Comparison of ENCODE assay signal across 8 mouse cellular contexts in the genomic region with DNA sequence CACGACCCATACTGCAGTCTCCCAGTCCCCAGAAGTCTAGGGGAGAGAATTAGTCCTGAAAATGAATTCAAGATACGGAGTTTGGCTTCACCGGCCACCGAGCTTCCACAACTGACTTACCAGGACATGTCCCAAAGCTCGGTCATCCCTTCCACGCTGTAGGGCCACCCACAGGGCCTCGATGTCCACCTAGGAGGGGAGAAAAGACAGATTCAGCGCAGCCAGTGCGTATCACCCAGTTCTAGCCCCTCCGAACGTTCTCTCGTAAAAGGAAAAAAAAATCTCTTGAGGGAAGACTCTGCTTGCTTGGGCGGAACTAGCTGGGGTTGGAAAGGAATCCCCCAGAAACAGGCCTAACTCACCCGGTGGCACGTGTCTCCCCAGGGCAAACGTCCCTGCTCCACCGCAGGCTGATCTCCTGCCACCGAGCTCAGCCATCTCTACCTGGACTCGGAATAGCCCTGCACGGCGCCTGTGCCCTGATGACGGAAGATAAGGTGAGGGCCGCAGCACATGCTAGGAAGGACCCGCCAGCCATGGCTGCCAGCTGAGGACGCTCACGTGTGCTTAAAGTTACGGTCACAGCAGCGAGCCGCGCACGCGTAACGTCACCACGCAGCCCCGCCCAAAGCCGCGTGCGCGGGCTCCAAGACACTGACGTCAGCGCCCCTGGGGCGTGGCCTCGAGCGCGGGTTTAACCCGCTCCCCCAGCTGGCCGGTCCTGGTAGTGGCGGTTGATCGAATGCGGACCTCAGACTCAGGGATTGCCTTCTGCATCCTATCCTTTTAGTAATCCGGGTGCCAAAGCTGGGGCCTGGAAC. TPM values are rescaled to one million over a fixed set of nuclear protein-coding genes. Genes with fewer than 3 reads are reported as not detected.
DNase-seq lines count a peak whose midpoint lies in the region; ATAC-seq and TF ChIP-seq lines count a peak whose summit lies in the region.

No protein-coding gene starts in this region.

- dilution Hi-C loops in CH12.LX (cut with MboI; ENCODE audit: extremely low pct_ligation_motif_present, extremely low pct_unique_long_range_greater_than_20kb, low sequenced_read_pairs), result no loop called here

- under 1% methylated on average over 51 of the region's 51 CpGs for WGBS in forebrain, embryonic 11.5 days
- WGBS in heart, postnatal 0 days, result under 1% methylated on average over 51 of the region's 51 CpGs
- under 1% methylated on average over 51 of the region's 51 CpGs for WGBS in liver, embryonic 16.5 days (ENCODE audit: insufficient replicate concordance)
- under 1% methylated on average over 51 of the region's 51 CpGs for WGBS in neural tube, embryonic 13.5 days

- peak; percentile 98 for TF ChIP-seq POLR2A in CH12.LX (IDR thresholded peaks at IDR 0.05; ENCODE audit: low read depth, low read length)
- peak; percentile 89 for TF ChIP-seq POLR2A in testis, adult 2 months (IDR thresholded peaks at IDR 0.05; ENCODE audit: control insufficient read depth, low read depth, low read length)

- in situ Hi-C loops in CH12.LX (cut with MboI; ENCODE audit: low pct_ligation_motif_present, low pct_unique_long_range_greater_than_20kb, low sequenced_read_pairs), result no loop called here

- H3K79me2 ChIP-seq in CH12.LX (replicated peaks; ENCODE audit: control insufficient read depth, extremely low read depth, insufficient read depth, poor library complexity, severe bottlenecking), result peaks cover 26% of the 10 kb centered on the region

- H3K9me3 ChIP-seq in CH12.LX (replicated peaks; ENCODE audit: low read length), result peaks cover 5% of the 10 kb centered on the region
- no peaks in the 10 kb centered on the region for H3K9me3 ChIP-seq in forebrain, embryonic 11.5 days (ENCODE audit: control insufficient read depth, low read length)
- no peaks in the 10 kb centered on the region for H3K9me3 ChIP-seq in heart, postnatal 0 days (replicated peaks; ENCODE audit: control insufficient read depth, low read length)
- no peaks in the 10 kb centered on the region for H3K9me3 ChIP-seq in liver, embryonic 16.5 days (replicated peaks; ENCODE audit: control insufficient read depth, low read length)
- H3K9me3 ChIP-seq in neural tube, embryonic 13.5 days, result no peaks in the 10 kb centered on the region

- peak overlapping the region; percentile 98 for H3K9ac ChIP-seq in CH12.LX (ENCODE audit: insufficient read depth, low read depth)
- peak overlapping the region; percentile 78 for H3K9ac ChIP-seq in forebrain, embryonic 11.5 days (ENCODE audit: low read length)
- H3K9ac ChIP-seq in heart, postnatal 0 days (replicated peaks; ENCODE audit: low read depth, low read length), result peak overlapping the region; percentile 67
- peak overlapping the region; percentile 62 for H3K9ac ChIP-seq in liver, embryonic 16.5 days (ENCODE audit: low read depth, low read length)
- peak overlapping the region; percentile 87 for H3K9ac ChIP-seq in neural tube, embryonic 13.5 days

- peak overlapping the region; percentile 82 for H3K4me2 ChIP-seq in CH12.LX (ENCODE audit: insufficient read depth, low read depth, poor library complexity, severe bottlenecking)
- peak overlapping the region; percentile 88 for H3K4me2 ChIP-seq in forebrain, embryonic 11.5 days (ENCODE audit: low read depth, low read length, severe bottlenecking)
- peak overlapping the region; percentile 73 for H3K4me2 ChIP-seq in heart, postnatal 0 days (ENCODE audit: low read depth, low read length)
- peak overlapping the region; percentile 94 for H3K4me2 ChIP-seq in liver, embryonic 16.5 days (ENCODE audit: low read depth, low read length)
- peak overlapping the region; percentile 94 for H3K4me2 ChIP-seq in neural tube, embryonic 13.5 days

- peak; percentile 30 for TF ChIP-seq RAD21 in CH12.LX (IDR thresholded peaks at IDR 0.05; ENCODE audit: low read depth, low read length)

- H3K4me1 ChIP-seq in CH12.LX (ENCODE audit: control insufficient read depth in 1 of 2, insufficient read depth in 2 of 2), result peaks cover 13 to 40% of the 10 kb centered on the region in 2 experiments
- H3K4me1 ChIP-seq in forebrain, embryonic 11.5 days (replicated peaks; ENCODE audit: control insufficient read depth, insufficient read depth, low read length), result peaks cover 4% of the 10 kb centered on the region; the same call in 1 of the 2 replicates
- peaks cover 12% of the 10 kb centered on the region for H3K4me1 ChIP-seq in heart, postnatal 0 days (ENCODE audit: control insufficient read depth, insufficient read depth)
- H3K4me1 ChIP-seq in liver, embryonic 16.5 days (ENCODE audit: control insufficient read depth, low read depth, low read length), result peaks cover 12% of the 10 kb centered on the region
- H3K4me1 ChIP-seq in neural tube, embryonic 13.5 days (replicated peaks), result peaks cover 28% of the 10 kb centered on the region
- H3K4me1 ChIP-seq in testis, adult 2 months (ENCODE audit: control insufficient read depth, insufficient read depth, low read length), result peaks cover 7% of the 10 kb centered on the region

- DNase-seq in CH12.LX (ENCODE audit: extremely low read depth), result peak; percentile 99
- peak; percentile 98 for DNase-seq in c-Kit-positive CD71-positive TER-119-negative erythroid progenitor cells, embryonic 14.5 days (ENCODE audit: low read depth)
- peak; percentile 99 for DNase-seq in forebrain, embryonic 11.5 days (ENCODE audit: low spot score)
- peak; percentile 97 for DNase-seq in heart, postnatal 0 days (ENCODE audit: low spot score)
- peak; percentile 100 for DNase-seq in kidney, postnatal 4 days

- peak; percentile 20; the same call in 1 of the 2 replicates for TF ChIP-seq EP300 in CH12.LX (IDR thresholded peaks at IDR 0.05; ENCODE audit: low read length)
- TF ChIP-seq EP300 in heart, postnatal 0 days (IDR thresholded peaks at IDR 0.05; ENCODE audit: low read depth), result no peak; the same call in none of the 2 replicates

- H3K36me3 ChIP-seq in CH12.LX (replicated peaks in 1 of 2; ENCODE audit: control insufficient read depth in 1 of 2, insufficient read depth in 1 of 2, low read length in 1 of 2), result peaks cover 25 to 34% of the 10 kb centered on the region in 2 experiments
- H3K36me3 ChIP-seq in forebrain, embryonic 11.5 days (ENCODE audit: control insufficient read depth, insufficient read depth, low read length), result peaks cover 11% of the 10 kb centered on the region
- H3K36me3 ChIP-seq in heart, postnatal 0 days (replicated peaks; ENCODE audit: control insufficient read depth, insufficient read depth, low read length), result peaks cover 26% of the 10 kb centered on the region
- H3K36me3 ChIP-seq in liver, embryonic 16.5 days (ENCODE audit: control insufficient read depth, insufficient read depth), result peaks cover 18% of the 10 kb centered on the region
- peaks cover 30% of the 10 kb centered on the region for H3K36me3 ChIP-seq in neural tube, embryonic 13.5 days
- H3K36me3 ChIP-seq in testis, adult 2 months (ENCODE audit: control insufficient read depth, insufficient read depth, low read length), result no peaks in the 10 kb centered on the region; the same call in 1 of the 2 replicates

- peak overlapping the region; percentile 82 for H3K27ac ChIP-seq in CH12.LX (ENCODE audit: insufficient read depth, low read depth)
- peak overlapping the region; percentile 66 for H3K27ac ChIP-seq in forebrain, embryonic 11.5 days (ENCODE audit: low read depth, low read length)
- H3K27ac ChIP-seq in heart, postnatal 0 days (ENCODE audit: low read depth), result peak overlapping the region; percentile 94
- peak overlapping the region; percentile 39 for H3K27ac ChIP-seq in liver, embryonic 16.5 days (ENCODE audit: low read length)
- peak overlapping the region; percentile 80 for H3K27ac ChIP-seq in neural tube, embryonic 13.5 days (replicated peaks)
- H3K27ac ChIP-seq in testis, adult 2 months (ENCODE audit: control insufficient read depth, insufficient read depth, low read depth, low read length), result peak overlapping the region; percentile 94

- ATAC-seq in forebrain, embryonic 11.5 days (replicated peaks; ENCODE audit: low FRiP score), result peak; percentile 96
- peak; percentile 98 for ATAC-seq in heart, postnatal 0 days (ENCODE audit: insufficient read depth, low read depth)
- ATAC-seq in liver, embryonic 16.5 days (ENCODE audit: low read depth), result peak; percentile 94
- peak; percentile 96 for ATAC-seq in neural tube, embryonic 13.5 days (ENCODE audit: low read depth)

- TF ChIP-seq CTCF in CH12.LX (conservative IDR thresholded peaks at IDR 0.05 in 1 of 2, IDR thresholded peaks at IDR 0.05 in 1 of 2; ENCODE audit: low read depth in 2 of 2, low read length in 2 of 2), result peak in 1 of 2 experiments; percentile 82; a peak in 2 of 4 replicates
- peak; percentile 74 for TF ChIP-seq CTCF in heart, postnatal 0 days (IDR thresholded peaks at IDR 0.05; ENCODE audit: low read depth)
- TF ChIP-seq CTCF in testis, adult 2 months (IDR thresholded peaks at IDR 0.05; ENCODE audit: control insufficient read depth, insufficient read depth, insufficient replicate concordance, low read depth, low read length), result peak; percentile 56

- peak overlapping the region; percentile 72 to 91 (median 76) for H3K4me3 ChIP-seq in CH12.LX (replicated peaks in 1 of 3; ENCODE audit: low read depth in 2 of 3, low read length in 2 of 3, poor library complexity in 1 of 3)
- peak overlapping the region; percentile 70 for H3K4me3 ChIP-seq in forebrain, embryonic 11.5 days (ENCODE audit: low read depth, low read length)
- H3K4me3 ChIP-seq in heart, postnatal 0 days (ENCODE audit: low read depth, low read length), result peak overlapping the region; percentile 53
- H3K4me3 ChIP-seq in liver, embryonic 16.5 days (ENCODE audit: low read depth, low read length), result peak overlapping the region; percentile 76
- peak overlapping the region; percentile 63 for H3K4me3 ChIP-seq in neural tube, embryonic 13.5 days
- peak overlapping the region; percentile 98 for H3K4me3 ChIP-seq in testis, adult 2 months (ENCODE audit: control insufficient read depth, low read depth, low read length)

- H3K27me3 ChIP-seq in CH12.LX (replicated peaks), result no peaks in the 10 kb centered on the region
- H3K27me3 ChIP-seq in forebrain, embryonic 11.5 days (ENCODE audit: control insufficient read depth, insufficient read depth, low read length), result no peaks in the 10 kb centered on the region
- no peaks in the 10 kb centered on the region for H3K27me3 ChIP-seq in heart, postnatal 0 days (ENCODE audit: control insufficient read depth, insufficient read depth, low read length)
- no peaks in the 10 kb centered on the region for H3K27me3 ChIP-seq in liver, embryonic 16.5 days (ENCODE audit: control insufficient read depth, insufficient read depth, low read depth, low read length)
- no peaks in the 10 kb centered on the region for H3K27me3 ChIP-seq in neural tube, embryonic 13.5 days
- no peaks in the 10 kb centered on the region for H3K27me3 ChIP-seq in testis, adult 2 months (ENCODE audit: control insufficient read depth, insufficient read depth, low read length)

RNA-seq across cellular contexts. Expression of a gene that starts 7.6 kb away (rescaled TPM):
- total RNA-seq in CH12.LX (2012; rRNA removed), result 279 and 335 TPM in 2 replicates
- 265 and 268 TPM in 2 replicates for total RNA-seq in CH12.LX (2014; rRNA removed)
- 279 and 284 TPM in 2 replicates for polyA plus RNA-seq in CH12.LX (2012; ENCODE audit: insufficient read length, low read depth)
- 0.16 and 0.63 TPM in 2 replicates for polyA plus RNA-seq in forebrain, embryonic 11.5 days (2014; fragmentation: Nextera tagmentation; extraction: Ambion mirVana)
- total RNA-seq in heart, postnatal 0 days (2014; rRNA removed; ENCODE audit: low replicate concordance), result 0.65 and 1.6 TPM in 2 replicates
- polyA plus RNA-seq in heart, postnatal 0 days (2015; fragmentation: Nextera tagmentation; extraction: Ambion mirVana), result 0.49 and 0.56 TPM in 2 replicates
- polyA plus RNA-seq in liver, embryonic 16.5 days (2015; fragmentation: Nextera tagmentation; extraction: Ambion mirVana), result 8.5 and 8.7 TPM in 2 replicates
- polyA plus RNA-seq in neural tube, embryonic 13.5 days (2015; fragmentation: Nextera tagmentation; extraction: Ambion mirVana), result 0.52 TPM in 2 replicates
- 0.31 and 0.46 TPM in 2 replicates for polyA plus RNA-seq in testis, adult 2 months (2012; rRNA removed)

RNA-seq across cellular contexts. Expression of a gene that starts 18.3 kb away (rescaled TPM):
- total RNA-seq in CH12.LX (2012; rRNA removed) (30.4 and 31.6 TPM in 2 replicates), CH12.LX (2014; rRNA removed) (32.7 and 32.9 TPM in 2 replicates)
- 29.4 and 34.5 TPM in 2 replicates for polyA plus RNA-seq in CH12.LX (2012; ENCODE audit: insufficient read length, low read depth)
- 90.8 and 97.2 TPM in 2 replicates for polyA plus RNA-seq in forebrain, embryonic 11.5 days (2014; fragmentation: Nextera tagmentation; extraction: Ambion mirVana)
- 54.4 and 56.9 TPM in 2 replicates for total RNA-seq in heart, postnatal 0 days (2014; rRNA removed; ENCODE audit: low replicate concordance)
- 38.4 and 41.9 TPM in 2 replicates for polyA plus RNA-seq in heart, postnatal 0 days (2015; fragmentation: Nextera tagmentation; extraction: Ambion mirVana)
- 34.5 and 36.0 TPM in 2 replicates for polyA plus RNA-seq in liver, embryonic 16.5 days (2015; fragmentation: Nextera tagmentation; extraction: Ambion mirVana)
- polyA plus RNA-seq in neural tube, embryonic 13.5 days (2015; fragmentation: Nextera tagmentation; extraction: Ambion mirVana), result 95.1 and 99.8 TPM in 2 replicates
- 21.1 and 22.5 TPM in 2 replicates for polyA plus RNA-seq in testis, adult 2 months (2012; rRNA removed)

RNA-seq across cellular contexts. Expression of a gene that starts 52.7 kb away (rescaled TPM):
- 19.3 and 29.7 TPM in 2 replicates for total RNA-seq in CH12.LX (2012; rRNA removed)
- 45.2 and 50.5 TPM in 2 replicates for total RNA-seq in CH12.LX (2014; rRNA removed)
- polyA plus RNA-seq in CH12.LX (2012; ENCODE audit: insufficient read length, low read depth), result 35.0 and 42.4 TPM in 2 replicates
- polyA plus RNA-seq in forebrain, embryonic 11.5 days (2014; fragmentation: Nextera tagmentation; extraction: Ambion mirVana), result 14.0 and 15.0 TPM in 2 replicates
- total RNA-seq in heart, postnatal 0 days (2014; rRNA removed; ENCODE audit: low replicate concordance), result 40.4 and 48.4 TPM in 2 replicates
- polyA plus RNA-seq in heart, postnatal 0 days (2015; fragmentation: Nextera tagmentation; extraction: Ambion mirVana), result 18.4 and 22.0 TPM in 2 replicates
- polyA plus RNA-seq in liver, embryonic 16.5 days (2015; fragmentation: Nextera tagmentation; extraction: Ambion mirVana), result 7.3 TPM in 2 replicates
- polyA plus RNA-seq in neural tube, embryonic 13.5 days (2015; fragmentation: Nextera tagmentation; extraction: Ambion mirVana), result 12.5 and 14.1 TPM in 2 replicates
- 5.6 and 6.0 TPM in 2 replicates for polyA plus RNA-seq in testis, adult 2 months (2012; rRNA removed)

Comparison
In these comparisons a context has a peak if more than half of its experiments do, and no peak if none do; other contexts are left out.
1. Peak in every context shown above with its lines: DNase-seq, ATAC-seq, H3K4me3 ChIP-seq and H3K27ac ChIP-seq.
2. H3K27ac ChIP-seq: peak in every context shown above with its lines; median percentile 94 in heart, postnatal 0 days; 94 in testis, adult 2 months; 82 in CH12.LX; 80 in neural tube, embryonic 13.5 days; 66 in forebrain, embryonic 11.5 days; 39 in liver, embryonic 16.5 days.
3. RNA of a gene that starts 7.6 kb away (polyA plus RNA-seq): 279 to 284 TPM in CH12.LX; 8.5 to 8.7 TPM in liver, embryonic 16.5 days, 0.16 to 0.63 TPM in forebrain, embryonic 11.5 days, 0.49 to 0.56 TPM in heart, postnatal 0 days, 0.52 TPM in neural tube, embryonic 13.5 days and 0.31 to 0.46 TPM in testis, adult 2 months; every median in the first group is over 10 times any median in the second.